Mouse (Mus musculus) midbrain, embryonic 14.5 days (tissue): ENCODE data around the gene Defb42. TPM values are rescaled to one million over a fixed set of nuclear protein-coding genes. Genes with fewer than 3 reads are reported as not detected.

ENCODE experiments used
- ATAC-seq: fragments of 200-750 bp; cut with Nextera tagmentation; 2 replicates; pipeline ENCODE4 v1.8.0; 2017; ENCODE audit warnings: moderate number of reproducible peaks, moderate library complexity; ENCODE audit not compliant: low FRiP score, low TSS enrichment
- DNase-seq: peaks from one replicate; pipeline ENCODE4 v3.0.0-alpha.2; 2015
- H3K27ac ChIP-seq: fragments of 300-500 bp; sonication (generic); replicated peaks from 2 replicates; pipeline ENCODE4 v1.5.1; 2014; ENCODE audit warnings: mild to moderate bottlenecking, low read depth, low read length, moderate library complexity
- H3K27me3 ChIP-seq: fragments of 300-500 bp; sonication (generic); 2 replicates; pipeline ENCODE4 v1.6.1; 2014; ENCODE audit warnings: low read length, control low read depth, mixed read lengths; ENCODE audit not compliant: control insufficient read depth, insufficient read depth
- H3K36me3 ChIP-seq: fragments of 300-500 bp; sonication (generic); 2 replicates; pipeline ENCODE4 v1.6.1; 2014; ENCODE audit warnings: low read length, control low read depth; ENCODE audit not compliant: control insufficient read depth, insufficient read depth
- H3K4me1 ChIP-seq: fragments of 300-500 bp; sonication (generic); 2 replicates; pipeline ENCODE4 v1.6.1; 2014; ENCODE audit warnings: mild to moderate bottlenecking, antibody characterized with exemption, low read length, control low read depth; ENCODE audit not compliant: control insufficient read depth, insufficient read depth
- H3K4me2 ChIP-seq: fragments of 300-500 bp; sonication (generic); 2 replicates; pipeline ENCODE4 v1.6.1; 2014; ENCODE audit warnings: mild to moderate bottlenecking, low read length, moderate library complexity
- H3K4me3 ChIP-seq: fragments of 300-500 bp; sonication (generic); replicated peaks from 2 replicates; pipeline ENCODE4 v1.5.1; 2014; ENCODE audit warnings: low read depth, low read length
- H3K9ac ChIP-seq: fragments of 300-500 bp; sonication (generic); replicated peaks from 2 replicates; pipeline ENCODE4 v1.6.1; 2014; ENCODE audit warnings: mild to moderate bottlenecking, low read length, moderate library complexity
- H3K9me3 ChIP-seq: fragments of 300-500 bp; sonication (generic); 2 replicates; pipeline ENCODE4 v1.6.1; 2016; ENCODE audit warnings: low read length, control low read depth, mixed read lengths; ENCODE audit not compliant: control insufficient read depth
- WGBS: fragments of 180-500 bp; shearing (Covaris S2); extraction: QIAGEN DNeasy Blood & Tissue Kit; methylation state at CpG from one replicate; pipeline ENCODE4 v1.1.7; 2014; 5-methylcytosine and 5-hydroxymethylcytosine counted together
- polyA plus RNA-seq: library from polyadenylated mRNA; unstranded; fragments of >200 nt; fragmentation: Nextera tagmentation; extraction: Ambion mirVana; gene quantifications from 2 replicates; pipeline ENCODE4 v1.2.1, GENCODE M21; 2014

The Defb42 gene
- 0.29 TPM in 1 of 2 replicates, not detected in the other for polyA plus RNA-seq

GRCm38 (mm10) chr14:63046691-63047090, at the start of gene Defb42:
TSS of gene Defb42 (plus strand) at chr14:63046991.
- WGBS, result 77% methylated on average over 3 of the region's 3 CpGs
- H3K4me1 ChIP-seq, result no peaks in the 10 kb centered on the region

GRCm38 (mm10) chr14:62997777-62998176, 49.0 kb upstream of the Defb42 start, which contains the start of gene Defb47:
TSS of gene Defb47 (plus strand) at chr14:62998077.
- Histone ChIP-seq H3K4me3 (no peak within 1 kb of the TSS), H3K27ac (no peak within 1 kb of the TSS), H3K36me3 (no peaks in the 10 kb centered on the region), H3K4me1 (no peaks in the 10 kb centered on the region), H3K4me2 (no peak within 1 kb of the TSS), H3K9me3 (no peaks in the 10 kb centered on the region), H3K27me3 (no peaks in the 10 kb centered on the region), H3K9ac (no peak within 1 kb of the TSS)
- WGBS, result 76% methylated on average over 8 of the region's 8 CpGs
- DNase-seq (no peak), ATAC-seq (no peak)

More at GRCm38 (mm10) chr14:63046691-63047090, at the start of gene Defb42:
- Histone ChIP-seq H3K9ac (no peak within 1 kb of the TSS), H3K27me3 (no peaks in the 10 kb centered on the region), H3K9me3 (no peaks in the 10 kb centered on the region), H3K36me3 (no peaks in the 10 kb centered on the region), H3K4me2 (no peak within 1 kb of the TSS), H3K27ac (no peak within 1 kb of the TSS), H3K4me3 (no peak within 1 kb of the TSS)
- DNase-seq (no peak), ATAC-seq (no peak)

GRCm38 (mm10) chr14:62998977-62999376, 47.8 kb upstream of the Defb42 start:
- WGBS, result 97% methylated on average over 4 of the region's 4 CpGs
- H3K9me3 ChIP-seq, result no peaks in the 10 kb centered on the region
- H3K27me3 ChIP-seq, result no peaks in the 10 kb centered on the region
- no peak for DNase-seq
- H3K4me3 ChIP-seq, result no peak overlapping the region
- H3K9ac ChIP-seq, result no peak overlapping the region
- H3K4me1 ChIP-seq, result no peaks in the 10 kb centered on the region
- no peak overlapping the region for H3K27ac ChIP-seq
- ATAC-seq, result no peak
- no peaks in the 10 kb centered on the region for H3K36me3 ChIP-seq
- H3K4me2 ChIP-seq, result no peak overlapping the region

GRCm38 (mm10) chr14:63002588-63002987, 44.2 kb upstream of the Defb42 start:
- Histone ChIP-seq H3K4me2 (no peak overlapping the region), H3K36me3 (no peaks in the 10 kb centered on the region), H3K27me3 (no peaks in the 10 kb centered on the region), H3K4me1 (no peaks in the 10 kb centered on the region), H3K9me3 (no peaks in the 10 kb centered on the region), H3K4me3 (no peak overlapping the region), H3K9ac (no peak overlapping the region), H3K27ac (no peak overlapping the region)
- no peak for DNase-seq
- 76% methylated on average over 2 of the region's 2 CpGs for WGBS
- ATAC-seq, result no peak

GRCm38 (mm10) chr14:63011471-63011870, 35.3 kb upstream of the Defb42 start, which contains the start of gene Defb43:
TSS of gene Defb43 (plus strand) at chr14:63011771.
- Histone ChIP-seq H3K4me3 (no peak within 1 kb of the TSS), H3K9ac (no peak within 1 kb of the TSS), H3K27ac (no peak within 1 kb of the TSS), H3K36me3 (no peaks in the 10 kb centered on the region), H3K9me3 (no peaks in the 10 kb centered on the region), H3K4me1 (no peaks in the 10 kb centered on the region), H3K27me3 (no peaks in the 10 kb centered on the region), H3K4me2 (no peak within 1 kb of the TSS)
- 97% methylated on average over 5 of the region's 5 CpGs for WGBS
- no peak for DNase-seq
- ATAC-seq, result no peak

- Histone ChIP-seq H3K4me3 (no peak overlapping the region), H3K27me3 (no peaks in the 10 kb centered on the region), H3K27ac (no peak overlapping the region), H3K4me1 (no peaks in the 10 kb centered on the region), H3K9ac (no peak overlapping the region), H3K4me2 (no peak overlapping the region), H3K36me3 (no peaks in the 10 kb centered on the region), H3K9me3 (no peaks in the 10 kb centered on the region)
- DNase-seq (no peak), ATAC-seq (no peak)
- 93% methylated on average over 4 of the region's 4 CpGs for WGBS
These were observed 33.7 kb upstream of the Defb42 start for GRCm38 (mm10) chr14:63013082-63013481.

GRCm38 (mm10) chr14:63014667-63015066, 32.1 kb upstream of the Defb42 start:
- no peak overlapping the region for H3K9ac ChIP-seq
- H3K9me3 ChIP-seq, result no peaks in the 10 kb centered on the region
- WGBS, result 92% methylated on average over 4 of the region's 4 CpGs
- H3K4me3 ChIP-seq, result no peak overlapping the region
- no peak overlapping the region for H3K27ac ChIP-seq
- H3K27me3 ChIP-seq, result no peaks in the 10 kb centered on the region
- H3K36me3 ChIP-seq, result no peaks in the 10 kb centered on the region
- DNase-seq (no peak), ATAC-seq (no peak)
- no peak overlapping the region for H3K4me2 ChIP-seq
- no peaks in the 10 kb centered on the region for H3K4me1 ChIP-seq

- H3K9ac ChIP-seq, result no peak overlapping the region
- peak; percentile 7 for DNase-seq
- H3K9me3 ChIP-seq, result no peaks in the 10 kb centered on the region
- WGBS, result 62% methylated on average over 6 of the region's 6 CpGs
- no peak overlapping the region for H3K27ac ChIP-seq
- ATAC-seq, result no peak
- H3K36me3 ChIP-seq, result no peaks in the 10 kb centered on the region
- H3K4me3 ChIP-seq, result no peak overlapping the region
- H3K4me1 ChIP-seq, result no peaks in the 10 kb centered on the region
- H3K4me2 ChIP-seq, result no peak overlapping the region
- no peaks in the 10 kb centered on the region for H3K27me3 ChIP-seq
These were observed 26.2 kb upstream of the Defb42 start for GRCm38 (mm10) chr14:63020524-63021156.

- Histone ChIP-seq H3K4me2 (no peak within 1 kb of the TSS), H3K27me3 (no peaks in the 10 kb centered on the region), H3K36me3 (no peaks in the 10 kb centered on the region), H3K27ac (no peak within 1 kb of the TSS), H3K9ac (no peak within 1 kb of the TSS), H3K9me3 (no peaks in the 10 kb centered on the region), H3K4me3 (no peak within 1 kb of the TSS), H3K4me1 (no peaks in the 10 kb centered on the region)
- no peak for DNase-seq
- 45% methylated on average over 13 of the region's 14 CpGs for WGBS
- ATAC-seq, result no peak
These were observed 3.1 kb downstream of the Defb42 start, which contains the start of gene Defb30 for GRCm38 (mm10) chr14:63049910-63050370. TSS of gene Defb30 (minus strand) at chr14:63049960.
